Mouse (Mus musculus) lung, postnatal 4 days (tissue): Measurements from ENCODE around the gene Homer2.
A peak's percentile ranks its signal among the peaks of the same experiment; 100 is the strongest.

Experiments used
- DNase-seq, 2 experiments: peaks; one replicate each; pipeline ENCODE4 v3.0.0; 2021

Gene Homer2

DNA sequence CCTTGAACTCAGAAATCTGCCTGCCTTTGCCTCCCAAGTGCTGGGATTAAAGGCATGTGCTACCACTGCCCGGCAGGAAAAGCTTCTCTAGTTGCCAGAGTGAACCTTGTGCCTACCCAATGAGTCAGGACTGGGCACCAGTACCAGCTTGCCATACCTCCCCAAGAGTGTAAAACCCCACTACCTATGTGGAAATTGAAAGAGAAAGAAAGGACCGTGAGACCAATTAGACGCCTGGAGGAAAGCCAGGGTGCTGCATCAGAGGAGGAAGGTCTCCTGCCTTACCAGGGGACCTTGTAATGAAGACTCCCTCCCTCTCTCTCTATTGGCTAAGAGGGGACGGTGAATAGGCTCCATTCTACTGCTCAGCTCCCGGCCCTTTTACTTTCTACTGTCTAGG, 59.4 kb downstream of the Homer2 start:
- no peak for DNase-seq

DNA sequence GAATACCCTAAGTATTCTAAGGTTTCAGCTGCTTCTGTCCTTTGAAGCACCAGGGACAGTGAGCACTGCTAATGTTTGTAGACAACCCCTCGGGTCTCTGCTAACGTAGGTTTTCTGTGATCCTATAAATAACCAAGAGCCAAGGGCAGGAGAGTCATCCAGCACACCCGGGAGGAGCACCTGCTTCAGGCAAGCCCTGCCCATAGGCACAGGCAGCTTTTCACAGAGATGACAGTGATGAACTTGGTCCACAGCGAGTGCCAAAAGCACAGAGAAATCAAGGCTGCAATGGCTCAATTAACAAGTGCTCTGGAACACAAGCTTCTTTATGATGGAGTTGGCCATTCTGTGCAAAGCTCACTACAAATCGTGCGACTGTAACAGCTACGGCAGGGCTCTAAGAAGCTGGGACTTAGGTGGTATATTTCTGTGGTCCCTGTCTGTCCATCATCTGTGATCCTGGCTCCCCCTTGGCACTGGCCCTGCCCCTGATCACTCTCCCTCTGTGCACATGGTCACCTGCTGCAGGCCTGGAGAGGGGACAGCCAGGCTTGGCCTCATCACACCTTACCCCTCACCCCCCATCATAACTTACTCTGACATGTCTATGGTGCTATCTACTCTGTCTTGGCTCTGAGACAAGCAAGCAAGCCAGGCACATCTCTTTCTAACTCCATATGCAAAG, 62.6 kb downstream of the Homer2 start:
- no peak for DNase-seq

DNA sequence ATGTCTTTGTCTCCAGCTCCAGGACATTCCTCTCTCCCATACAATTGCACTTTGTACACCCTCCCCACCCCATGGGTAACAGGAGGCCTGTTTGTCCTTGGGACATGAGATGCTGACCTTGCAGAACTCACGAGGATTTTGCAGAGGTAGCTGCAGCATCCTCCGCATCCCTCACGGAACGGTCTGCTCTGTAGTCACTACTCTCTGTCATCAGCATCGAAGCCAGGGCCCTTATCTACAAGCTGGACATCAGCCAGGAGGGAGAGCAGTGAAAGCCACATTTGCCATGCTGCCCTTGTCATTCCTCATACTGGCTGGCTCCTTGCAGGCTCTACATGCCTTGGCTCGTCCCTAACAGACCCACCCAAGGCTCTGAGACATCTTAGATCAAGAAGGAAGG, 66.2 kb downstream of the Homer2 start:
- DNase-seq = no peak

DNA sequence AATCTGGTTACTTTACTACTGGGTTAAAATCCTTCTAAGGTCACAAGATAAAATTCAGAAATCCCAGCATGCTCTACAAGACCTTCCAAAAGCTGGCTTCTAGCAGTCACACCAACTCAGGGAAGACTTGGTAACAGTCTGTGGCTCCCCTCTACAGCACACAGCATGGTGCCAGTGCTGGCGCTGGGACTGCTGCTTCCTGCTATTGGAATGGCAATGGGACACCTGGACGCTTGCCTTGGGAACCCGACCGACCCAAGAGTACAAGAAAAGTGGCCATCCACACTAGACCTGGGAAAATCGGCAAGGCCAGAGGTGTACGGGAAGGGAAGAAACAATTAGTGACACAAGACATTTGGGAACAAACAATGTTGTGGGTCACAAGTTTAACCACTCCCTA, 74.7 kb downstream of the Homer2 start:
- peak in 1 of 2 experiments; percentile 9 for DNase-seq

DNA sequence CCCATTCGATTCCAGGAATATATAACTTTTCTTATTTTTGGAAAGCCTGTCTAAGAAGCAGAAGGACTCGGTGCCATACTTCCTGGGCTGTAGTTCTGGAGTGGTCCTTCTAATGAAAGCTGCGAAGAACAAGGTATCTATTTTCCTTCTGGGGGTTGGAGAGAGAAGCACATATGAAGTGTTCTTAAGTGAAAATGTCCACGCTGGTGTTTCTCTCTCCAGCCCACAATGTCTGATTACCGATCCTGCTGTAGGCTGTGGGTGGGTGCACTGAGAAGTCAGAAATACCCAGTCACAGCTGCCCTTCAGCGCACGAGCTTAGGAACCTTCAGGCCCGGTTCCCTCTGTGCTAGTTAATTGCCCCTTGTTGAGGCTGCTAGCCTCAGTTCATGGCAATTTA, 76.1 kb downstream of the Homer2 start:
- DNase-seq = peak in 1 of 2 experiments; percentile 7

DNA sequence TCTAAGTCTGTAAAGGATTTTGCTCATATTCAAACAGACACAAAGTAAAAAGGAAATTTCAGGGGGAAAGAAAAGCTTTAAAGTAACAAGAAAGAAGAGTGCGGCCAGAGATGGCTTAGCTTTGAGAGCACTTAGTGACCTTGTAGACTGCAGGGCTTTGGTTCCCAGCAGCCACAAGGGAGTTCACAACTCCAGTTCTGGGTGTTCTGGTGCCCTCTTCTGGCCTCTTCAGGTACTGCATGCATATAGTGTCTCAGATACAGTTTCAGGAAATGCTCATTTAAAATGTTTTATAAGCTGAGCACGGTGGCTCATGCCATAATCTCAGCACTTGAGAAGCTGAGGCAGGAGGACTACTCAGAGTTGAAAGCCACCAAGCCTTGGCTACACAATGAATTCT, 80.9 kb downstream of the Homer2 start:
- no peak for DNase-seq

DNA sequence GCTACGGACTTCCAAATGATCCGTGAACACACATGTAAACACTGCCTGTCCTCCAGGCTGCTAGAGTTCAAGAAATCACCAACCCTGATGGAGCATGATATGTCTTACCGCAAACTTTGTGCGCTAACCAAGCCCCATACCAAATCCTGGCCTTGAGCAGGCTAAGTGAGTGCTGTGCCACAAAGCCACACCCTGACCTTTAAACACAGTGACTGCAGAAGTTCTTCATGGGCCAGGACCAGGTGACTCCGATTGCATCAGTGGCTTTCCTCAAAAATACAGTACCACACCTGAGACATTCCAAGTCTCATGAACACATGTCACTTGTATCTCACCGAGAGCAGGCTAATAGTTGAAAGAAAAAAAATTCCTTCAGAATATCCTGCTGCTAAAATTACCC, 83.6 kb downstream of the Homer2 start:
- no peak for DNase-seq

DNA sequence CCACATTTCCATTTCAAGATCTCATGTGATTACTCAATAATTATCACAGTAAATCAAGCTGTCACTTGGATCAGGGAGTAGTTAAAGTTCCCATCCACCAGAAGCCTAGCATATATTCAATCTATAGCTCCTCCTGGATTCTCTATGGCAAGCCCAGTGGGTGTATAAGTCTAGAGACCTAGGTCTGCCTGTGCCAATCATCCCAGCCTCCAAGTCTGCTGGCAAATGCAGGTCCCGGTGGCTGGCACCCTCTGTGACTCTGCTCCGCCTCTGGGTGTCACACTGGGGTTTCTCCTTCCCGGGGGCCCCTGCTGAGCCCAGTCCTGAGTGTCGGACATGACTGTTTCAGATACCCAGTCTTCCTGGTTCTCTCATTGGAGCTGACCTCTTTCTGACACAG, 84.5 kb downstream of the Homer2 start:
- no peak for DNase-seq

DNA sequence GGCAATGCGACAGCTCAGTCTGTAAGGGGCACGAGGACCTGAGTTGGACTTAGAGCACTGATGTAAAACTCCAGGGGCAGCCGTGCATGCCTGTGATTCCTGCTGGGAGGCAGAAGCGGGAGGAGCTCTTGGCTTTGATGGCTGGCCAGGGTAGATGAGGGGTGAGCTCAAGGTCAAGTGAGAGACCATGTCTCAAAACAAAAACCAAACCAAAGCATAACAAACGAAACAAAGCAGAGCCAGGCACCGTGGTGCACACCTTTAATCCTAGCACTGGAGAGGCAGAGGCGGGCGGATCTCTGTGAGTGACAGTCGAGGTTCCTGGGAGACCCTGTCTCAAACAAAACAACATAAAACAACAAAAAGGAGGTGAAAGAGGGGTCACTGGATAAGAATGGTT, 92.3 kb downstream of the Homer2 start:
- no peak for DNase-seq

DNA sequence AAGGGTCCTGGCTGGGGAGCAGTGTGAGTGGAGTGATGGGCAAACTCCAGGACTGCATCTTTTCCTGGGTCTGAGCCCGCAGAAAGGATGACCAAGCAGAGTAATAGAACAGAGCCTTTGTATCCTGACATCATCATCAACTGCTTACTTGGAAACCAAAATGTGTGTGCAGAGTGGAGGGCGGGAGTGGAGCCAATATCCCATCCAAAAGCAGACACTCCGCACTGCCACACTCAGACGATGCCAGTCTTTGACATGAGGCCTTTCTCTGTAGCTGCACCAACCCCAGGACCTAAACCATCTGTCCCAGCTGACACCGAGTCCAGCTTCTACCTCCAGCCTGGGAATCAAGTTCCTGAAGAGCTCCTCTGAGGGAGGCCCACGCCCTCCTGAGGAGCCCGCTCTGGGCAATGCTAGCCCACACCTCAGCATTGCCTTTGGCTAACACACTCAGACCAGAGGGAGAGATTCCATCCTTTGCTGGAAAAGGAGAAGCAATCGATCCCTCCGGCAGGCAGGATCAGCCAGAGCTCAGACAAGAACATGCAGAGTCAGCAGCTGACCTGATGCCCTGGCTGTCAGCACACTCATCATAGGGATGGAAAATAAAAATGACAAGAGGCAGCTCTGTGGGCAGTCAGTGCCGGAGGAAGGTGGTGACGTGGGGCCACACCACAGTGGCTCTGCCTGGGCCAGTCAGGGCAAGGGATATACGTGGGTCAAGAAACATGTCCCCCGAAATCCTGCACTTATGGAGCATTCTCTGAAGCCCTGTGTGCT, 94.3 kb downstream of the Homer2 start:
- DNase-seq = no peak

DNA sequence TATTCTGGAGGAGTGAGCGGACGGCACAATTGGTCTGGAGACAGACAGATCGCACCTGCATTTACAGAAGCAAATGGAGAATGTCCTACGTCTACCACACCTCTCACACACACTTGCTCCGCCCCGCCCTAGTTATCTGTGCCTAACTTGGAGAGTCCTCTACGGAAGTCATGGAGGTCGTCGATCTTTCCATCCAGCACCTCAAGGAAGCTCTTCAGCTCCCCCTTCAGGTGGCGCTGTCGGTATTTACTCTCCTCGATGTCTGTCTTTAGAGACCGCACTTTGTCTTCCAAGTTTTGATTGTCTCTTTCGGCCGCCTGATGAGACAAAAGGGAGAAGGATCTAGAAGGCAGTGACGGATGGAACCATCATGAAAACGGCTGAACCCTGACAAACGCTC, 97.2 kb downstream of the Homer2 start:
- DNase-seq = peak; percentile 12 to 26

DNA sequence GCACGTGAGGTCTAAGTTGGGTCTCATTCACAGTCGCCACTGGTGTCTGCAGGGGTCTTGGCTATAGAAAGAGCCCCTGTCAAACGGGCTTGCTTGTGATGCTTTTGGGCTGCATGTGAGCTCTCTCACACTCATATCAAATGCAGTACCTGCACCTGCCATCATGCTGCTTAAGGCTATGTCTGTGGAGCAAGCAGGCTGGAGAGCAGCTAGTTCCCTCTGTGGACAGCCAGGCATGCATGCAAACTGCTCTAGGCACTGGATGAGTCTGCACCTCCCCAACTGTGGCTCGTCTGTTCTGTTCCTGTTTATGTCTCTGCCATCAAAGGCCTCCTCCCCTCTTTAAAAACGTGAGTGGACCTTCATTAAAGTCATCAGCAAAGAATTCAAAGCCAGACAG, 100.9 kb downstream of the Homer2 start:
- no peak for DNase-seq

DNA sequence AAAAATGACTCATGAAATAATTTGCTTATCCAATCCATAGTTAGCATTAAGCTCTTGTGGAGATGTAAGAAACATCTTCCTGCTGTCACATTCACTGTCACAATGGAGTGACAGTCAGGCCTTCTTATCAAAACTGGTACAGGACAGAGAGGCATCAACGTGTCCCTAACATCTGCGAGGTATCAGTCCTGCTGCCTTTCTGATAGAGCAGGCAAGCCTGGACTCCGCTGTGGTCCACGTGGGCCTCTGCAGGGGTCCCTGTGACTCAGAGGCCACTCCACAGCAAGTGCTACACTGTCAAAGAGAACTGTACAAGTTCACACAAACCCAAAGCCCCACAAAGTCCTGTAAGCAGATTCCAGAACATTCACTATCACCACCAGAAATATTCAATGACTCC, 101.8 kb downstream of the Homer2 start:
- DNase-seq = no peak

DNA sequence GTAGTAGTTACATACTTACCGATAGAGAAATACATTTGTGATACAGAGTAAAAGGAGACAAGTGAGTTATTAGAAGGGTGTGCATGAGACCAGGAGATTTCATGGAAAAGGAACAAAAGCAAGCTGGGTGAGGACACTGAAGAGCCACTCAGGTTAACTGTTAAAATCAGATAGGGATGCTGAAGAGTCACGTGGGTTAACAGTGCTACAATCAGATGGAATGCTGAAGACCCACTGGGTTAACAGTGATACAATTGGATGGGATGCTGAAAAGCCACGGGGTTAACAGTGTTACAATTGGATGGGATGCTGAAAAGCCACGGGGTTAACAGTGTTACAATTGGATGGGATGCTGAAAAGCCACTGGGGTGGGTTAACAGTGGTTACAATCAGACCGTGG, 102.3 kb downstream of the Homer2 start:
- DNase-seq = no peak

DNA sequence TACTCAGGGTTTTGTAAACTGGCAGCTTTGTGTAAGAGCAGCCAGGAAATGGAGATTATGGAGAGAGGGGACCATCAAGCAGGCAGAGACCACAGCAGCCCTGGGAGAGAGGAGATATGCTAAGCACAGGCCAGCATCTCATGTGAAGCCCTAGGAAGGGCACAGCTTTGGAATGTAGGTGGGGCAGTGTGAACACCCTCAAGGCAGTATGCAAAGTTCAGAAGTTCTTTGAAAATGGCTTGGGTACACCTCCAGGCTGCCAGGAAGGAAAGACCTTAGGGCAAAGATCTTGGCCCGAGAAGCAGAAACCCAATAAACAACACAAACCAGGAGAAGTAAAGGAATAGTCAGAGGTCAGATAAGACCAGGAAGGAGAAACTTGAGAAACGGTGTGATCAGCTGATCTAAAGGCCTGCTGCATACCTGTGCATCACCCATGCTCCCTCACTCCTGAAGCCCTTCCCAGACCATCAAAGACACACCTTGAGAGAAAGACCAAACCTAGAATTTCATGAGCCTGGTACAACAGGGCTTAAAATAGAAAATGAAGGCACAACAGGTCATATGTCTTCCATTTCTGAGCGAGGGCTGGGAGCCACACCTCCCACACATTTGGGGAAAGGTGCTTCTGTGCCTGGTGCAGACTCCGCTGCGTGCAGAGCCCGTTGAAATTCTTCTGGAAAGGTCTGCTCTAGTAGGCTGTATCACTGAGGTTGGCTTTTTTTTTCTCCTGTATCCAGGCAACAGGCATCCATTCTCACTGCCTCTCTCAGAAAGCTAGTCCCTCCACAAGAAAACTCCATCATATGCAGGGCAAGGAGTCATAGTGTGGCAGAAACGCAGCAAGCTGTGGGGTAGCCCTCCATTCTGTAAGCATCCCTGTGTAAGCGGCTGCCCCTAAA, 107.7 kb downstream of the Homer2 start:
- no peak for DNase-seq

DNA sequence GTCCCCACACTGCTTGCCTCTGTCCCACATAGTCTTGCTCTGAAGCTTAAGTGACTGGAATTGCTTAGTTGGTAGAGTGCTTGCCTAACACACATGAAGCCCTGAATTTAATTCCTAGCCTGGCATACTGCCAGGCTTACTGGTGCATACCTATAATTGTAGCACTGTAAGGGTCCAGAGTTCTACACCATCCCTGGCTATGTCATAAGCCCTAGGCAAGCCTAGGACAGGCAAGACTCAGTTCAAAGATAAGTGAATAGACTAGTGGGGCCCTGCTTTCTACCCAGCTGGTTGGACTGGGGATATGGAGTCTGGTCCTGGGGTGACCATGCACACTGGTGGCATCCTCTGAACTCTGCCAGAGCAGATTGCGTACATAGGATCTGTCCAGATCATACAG, 109.7 kb downstream of the Homer2 start:
- no peak for DNase-seq

DNA sequence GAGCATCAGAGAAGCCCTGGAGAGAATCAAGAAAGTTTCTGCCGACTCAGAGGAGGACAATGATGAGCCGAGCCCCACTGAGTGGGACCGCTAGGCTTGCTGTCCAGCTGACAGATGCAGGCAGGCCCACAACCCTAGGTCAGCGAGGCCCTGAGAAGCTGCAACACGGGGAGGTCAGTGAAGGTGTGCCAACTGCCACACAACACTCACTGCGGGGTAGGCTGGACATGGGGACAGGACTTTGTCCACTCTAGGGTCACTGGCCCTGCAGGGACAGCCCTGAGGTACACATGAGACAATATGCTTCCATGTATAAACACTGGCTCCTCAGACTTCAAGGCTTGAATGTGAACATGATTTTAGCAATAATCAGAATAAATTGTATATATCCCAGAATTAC, 111.2 kb downstream of the Homer2 start:
- DNase-seq = no peak

DNA sequence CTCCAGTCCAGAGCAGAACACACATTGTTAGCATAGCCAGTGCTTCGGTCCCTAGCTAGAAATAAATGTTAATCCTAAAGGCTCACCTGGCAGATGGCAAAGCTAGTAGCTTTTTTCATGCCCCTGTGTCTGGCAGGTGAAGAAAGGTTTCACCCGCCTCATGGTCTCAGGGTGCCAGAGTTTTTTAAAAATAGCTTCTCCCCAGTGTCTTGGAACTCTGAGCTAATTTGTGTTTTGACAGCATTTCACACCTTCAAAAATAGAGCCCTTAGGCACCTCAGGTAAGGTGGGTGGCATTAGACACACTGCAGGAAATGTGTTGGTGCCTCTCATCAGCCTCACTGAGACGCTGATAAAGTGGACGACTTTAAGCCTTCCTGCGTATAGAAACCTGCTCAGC, 112.3 kb downstream of the Homer2 start:
- no peak for DNase-seq

DNA sequence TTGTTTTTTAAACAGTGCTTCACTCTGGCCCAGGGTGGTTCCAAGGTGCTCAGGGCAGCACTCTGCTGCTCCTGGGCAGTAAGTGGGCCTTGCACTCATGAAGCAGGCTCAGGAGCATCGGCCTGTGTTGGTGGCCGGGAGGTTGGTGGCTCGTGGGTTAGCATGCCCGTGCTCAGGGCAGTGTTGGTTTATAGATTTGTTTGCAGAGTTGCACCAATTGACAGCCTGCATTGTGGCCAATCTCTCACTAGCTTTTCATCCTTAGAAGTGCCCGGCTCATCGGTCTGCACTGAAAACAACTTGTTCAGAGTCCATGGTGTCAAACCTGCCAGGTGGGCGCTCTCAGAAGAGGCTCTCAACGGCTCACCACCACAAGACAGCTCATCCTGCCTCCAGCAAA, 113.9 kb downstream of the Homer2 start:
- no peak for DNase-seq

DNA sequence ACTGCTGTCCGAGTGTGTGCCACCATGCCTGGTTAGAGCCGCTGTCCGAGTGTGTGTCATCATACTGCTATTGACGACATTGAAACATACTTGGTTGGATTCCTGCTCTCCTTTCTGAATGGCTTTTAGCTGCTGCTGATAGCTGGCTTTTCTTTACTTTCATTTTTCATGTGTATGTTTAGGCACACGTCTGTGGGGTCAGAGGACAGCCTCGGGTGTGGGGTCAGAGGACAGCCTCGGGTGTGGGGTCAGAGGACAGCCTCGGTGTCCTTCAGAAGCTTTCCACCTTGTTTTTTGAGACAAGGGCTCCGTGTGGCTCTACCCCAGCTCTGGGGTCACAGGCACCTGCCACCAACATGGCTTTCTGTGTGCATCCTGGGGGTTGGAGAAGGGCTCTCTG, 114.6 kb downstream of the Homer2 start:
- DNase-seq = no peak

DNA sequence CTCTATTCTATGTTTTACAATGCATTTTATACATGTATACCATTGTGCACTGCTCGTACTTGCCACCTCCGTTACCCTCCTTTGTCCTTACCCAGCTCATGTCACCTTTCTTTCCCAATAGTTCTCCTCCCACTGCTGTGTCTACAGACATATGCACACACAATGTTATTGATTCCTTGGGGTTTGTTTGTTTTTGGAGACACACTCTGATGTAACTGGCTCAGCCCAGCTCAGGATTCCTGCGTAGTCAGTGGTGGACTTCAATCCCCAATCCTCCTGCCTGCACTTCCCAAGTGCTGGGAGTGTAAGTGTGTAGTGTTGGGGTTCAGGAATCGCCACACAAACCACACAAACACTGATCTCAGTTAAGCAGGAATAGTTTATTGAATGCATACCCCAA, 120.1 kb downstream of the Homer2 start:
- DNase-seq = no peak

DNA sequence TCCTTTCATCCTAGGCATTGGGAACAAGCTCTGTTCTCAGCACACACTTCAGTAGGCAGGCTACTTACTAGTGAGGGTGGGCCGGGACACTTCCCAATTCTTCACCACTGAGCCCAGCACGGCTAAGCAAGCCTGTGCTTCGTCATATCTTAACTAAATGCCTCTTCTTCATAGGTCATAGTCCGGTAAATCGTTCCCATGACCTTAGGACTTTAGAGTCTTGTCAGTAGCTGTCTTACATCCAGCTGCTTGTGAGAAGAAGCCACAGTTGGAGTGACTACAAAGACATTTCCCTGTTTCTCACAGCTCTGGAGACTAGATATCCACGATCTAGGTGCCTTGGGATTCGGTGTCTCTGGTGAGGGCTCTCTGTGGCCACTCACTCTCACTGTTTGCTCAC, 122.0 kb downstream of the Homer2 start:
- DNase-seq = no peak

DNA sequence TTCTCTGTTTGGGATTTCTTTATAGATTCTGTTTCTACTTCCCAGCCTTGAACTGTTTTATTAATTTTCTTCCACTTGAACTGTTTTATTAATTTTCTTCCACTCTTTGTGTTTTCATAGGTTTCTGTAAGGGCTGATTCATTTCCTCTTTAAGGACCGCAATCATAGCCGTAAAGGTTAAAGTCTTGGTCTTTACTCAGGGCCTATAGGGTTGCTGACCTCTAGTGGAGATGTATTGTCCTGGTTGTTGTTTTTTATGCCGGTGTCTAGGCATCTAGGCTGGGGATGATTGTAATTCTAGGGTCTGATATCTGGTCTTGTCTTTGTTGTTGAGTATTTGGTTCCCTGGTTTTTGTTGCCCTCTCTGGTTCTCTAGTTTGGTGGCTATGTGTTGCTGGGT, 123.8 kb downstream of the Homer2 start:
- DNase-seq = no peak

DNA sequence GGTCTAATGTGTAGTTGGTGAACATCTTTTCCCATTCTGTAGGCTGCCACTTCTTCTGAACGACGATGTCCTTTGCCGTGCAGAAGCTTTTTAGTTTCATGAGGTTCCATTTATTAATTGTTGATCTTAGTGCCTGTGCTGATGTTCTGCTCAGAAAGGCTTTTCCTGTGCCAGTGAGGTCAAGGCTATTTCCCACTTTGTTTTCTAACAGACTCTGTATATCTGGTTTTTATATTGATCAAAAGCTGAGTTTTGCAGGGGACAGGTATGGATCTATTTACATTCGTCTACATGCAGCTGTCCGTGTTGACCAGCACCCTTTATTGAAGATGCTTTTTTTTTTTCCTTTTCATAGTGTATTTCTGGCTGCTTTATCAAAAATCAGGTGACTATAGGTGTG, 128.0 kb downstream of the Homer2 start:
- no peak for DNase-seq
